Mouse (Mus musculus) hindbrain, embryonic 15.5 days (tissue): Measurements from ENCODE around the gene Sorcs2. TPM values are rescaled to one million over a fixed set of nuclear protein-coding genes. Genes with fewer than 3 reads are reported as not detected.

ENCODE experiments used
- ATAC-seq: fragments of 200-750 bp; cut with Nextera tagmentation; 2 replicates; pipeline ENCODE4 v1.8.0; 2017; ENCODE audit warnings: low read depth, moderate number of reproducible peaks, moderate TSS enrichment; ENCODE audit not compliant: low FRiP score
- H3K27ac ChIP-seq: fragments of 300-500 bp; sonication (generic); replicated peaks from 2 replicates; pipeline ENCODE4 v1.5.1; 2015; ENCODE audit warnings: mild to moderate bottlenecking, inconsistent platforms
- H3K27me3 ChIP-seq: fragments of 300-500 bp; sonication (generic); 2 replicates; pipeline ENCODE4 v1.6.1; 2015; ENCODE audit warnings: control low read depth, inconsistent platforms
- H3K36me3 ChIP-seq: fragments of 300-500 bp; sonication (generic); 2 replicates; pipeline ENCODE4 v1.6.1; 2015; ENCODE audit warnings: control low read depth, inconsistent platforms
- H3K4me1 ChIP-seq: fragments of 300-500 bp; sonication (generic); replicated peaks from 2 replicates; pipeline ENCODE4 v1.6.1; 2015; ENCODE audit warnings: control low read depth, inconsistent platforms
- H3K4me2 ChIP-seq: fragments of 300-500 bp; sonication (generic); 2 replicates; pipeline ENCODE4 v1.6.1; 2015; ENCODE audit warnings: moderate library complexity, mild to moderate bottlenecking, inconsistent platforms
- H3K4me3 ChIP-seq: fragments of 300-500 bp; sonication (generic); 2 replicates; pipeline ENCODE4 v1.5.1; 2015; ENCODE audit warnings: mild to moderate bottlenecking, inconsistent platforms
- H3K9ac ChIP-seq: fragments of 300-500 bp; sonication (generic); 2 replicates; pipeline ENCODE4 v1.6.1; 2015; ENCODE audit warnings: inconsistent platforms
- H3K9me3 ChIP-seq: fragments of 300-500 bp; sonication (generic); 2 replicates; pipeline ENCODE4 v1.6.1; 2016; ENCODE audit warnings: control low read depth, inconsistent platforms
- WGBS: fragments of 180-500 bp; shearing (Covaris S2); methylation state at CpG from one replicate; pipeline ENCODE4 v1.1.7; 2015; 5-methylcytosine and 5-hydroxymethylcytosine counted together
- polyA plus RNA-seq: library from polyadenylated mRNA; unstranded; fragments of >200 nt; fragmentation: Nextera tagmentation; extraction: Ambion mirVana; gene quantifications from 2 replicates; pipeline ENCODE4 v1.2.1, GENCODE M21; 2015

Sorcs2 gene
- polyA plus RNA-seq, 1 experiment from 2014 or later = 15.4 TPM

GRCm38 (mm10) chr5:36122987-36123386, 275.0 kb downstream of the Sorcs2 start:
- WGBS = 73% methylated on average over 10 of the region's 10 CpGs

GRCm38 (mm10) chr5:36120931-36121341, 277.0 kb downstream of the Sorcs2 start:
- WGBS = 23% methylated on average over 3 of the region's 3 CpGs
- Histone ChIP-seq H3K4me1 (peaks cover 35% of the 10 kb centered on the region), H3K9ac (no peak overlapping the region), H3K4me2 (no peak overlapping the region), H3K4me3 (no peak overlapping the region), H3K9me3 (no peaks in the 10 kb centered on the region), H3K27ac (no peak overlapping the region), H3K36me3 (no peaks in the 10 kb centered on the region), H3K27me3 (no peaks in the 10 kb centered on the region)
- no peak for ATAC-seq

More at GRCm38 (mm10) chr5:36122987-36123386, 275.0 kb downstream of the Sorcs2 start:
- no peak for ATAC-seq
- no peaks in the 10 kb centered on the region for H3K36me3 ChIP-seq
- H3K9ac ChIP-seq = no peak overlapping the region
- H3K27me3 ChIP-seq = no peaks in the 10 kb centered on the region
- H3K4me1 ChIP-seq = peaks cover 25% of the 10 kb centered on the region
- no peak overlapping the region for H3K4me3 ChIP-seq
- no peaks in the 10 kb centered on the region for H3K9me3 ChIP-seq
- no peak overlapping the region for H3K4me2 ChIP-seq
- no peak overlapping the region for H3K27ac ChIP-seq

DNA sequence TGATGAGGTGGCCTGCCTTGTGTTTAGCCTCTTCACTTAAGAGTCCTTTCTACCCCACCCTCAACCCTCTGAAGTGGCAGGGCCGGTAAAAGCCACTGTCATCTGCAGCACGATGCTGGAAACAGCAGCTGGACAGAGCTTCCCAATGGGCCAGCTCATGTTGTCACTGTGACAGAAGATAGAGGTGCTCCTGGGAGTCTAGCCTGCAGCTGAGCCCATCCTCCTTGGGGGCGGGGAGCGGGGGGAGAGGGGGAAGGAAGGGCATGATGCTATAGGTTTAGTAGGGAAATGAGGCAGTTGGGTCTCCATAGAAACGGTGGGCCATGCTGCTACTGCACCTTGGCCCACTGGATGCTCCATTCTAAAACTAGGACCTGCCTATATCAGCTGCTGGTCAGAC, 279.9 kb downstream of the Sorcs2 start:
- peaks cover 31% of the 10 kb centered on the region for H3K4me1 ChIP-seq
- ATAC-seq = 0 out of 2 replicates have a peak, but pooled peaks have one; percentile 12
- H3K9me3 ChIP-seq = no peaks in the 10 kb centered on the region
- 23% methylated on average over 5 of the region's 5 CpGs for WGBS
- no peak overlapping the region for H3K4me2 ChIP-seq
- no peaks in the 10 kb centered on the region for H3K27me3 ChIP-seq
- H3K36me3 ChIP-seq = no peaks in the 10 kb centered on the region
- H3K9ac ChIP-seq = no peak overlapping the region
- no peak overlapping the region for H3K27ac ChIP-seq
- H3K4me3 ChIP-seq = no peak overlapping the region

DNA sequence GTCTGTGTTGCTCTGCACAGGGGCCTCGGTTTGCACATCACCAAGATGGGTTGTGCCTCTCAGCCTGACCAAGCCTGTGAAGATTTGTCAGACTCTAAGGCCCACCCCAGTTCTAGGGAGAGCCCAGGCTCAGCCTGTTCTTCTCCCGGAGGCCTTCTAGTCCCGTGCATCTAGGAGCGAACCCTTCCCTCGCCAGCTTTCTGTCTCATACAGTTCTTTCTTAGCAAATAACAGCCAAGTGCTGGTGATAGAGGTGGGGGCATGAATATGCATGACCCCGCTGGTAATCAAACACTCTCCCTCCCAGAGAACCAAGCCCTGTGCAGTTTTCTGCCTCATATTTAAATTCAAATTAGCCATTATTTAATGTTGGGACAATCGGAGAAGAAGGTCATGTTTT, 282.4 kb downstream of the Sorcs2 start:
- peaks cover 31% of the 10 kb centered on the region for H3K4me1 ChIP-seq
- 28% methylated on average over 7 of the region's 7 CpGs for WGBS
- no peaks in the 10 kb centered on the region for H3K27me3 ChIP-seq
- H3K9ac ChIP-seq = no peak overlapping the region
- no peak overlapping the region for H3K27ac ChIP-seq
- H3K4me2 ChIP-seq = no peak overlapping the region
- H3K4me3 ChIP-seq = no peak overlapping the region
- no peaks in the 10 kb centered on the region for H3K36me3 ChIP-seq
- no peak for ATAC-seq
- H3K9me3 ChIP-seq = no peaks in the 10 kb centered on the region

DNA sequence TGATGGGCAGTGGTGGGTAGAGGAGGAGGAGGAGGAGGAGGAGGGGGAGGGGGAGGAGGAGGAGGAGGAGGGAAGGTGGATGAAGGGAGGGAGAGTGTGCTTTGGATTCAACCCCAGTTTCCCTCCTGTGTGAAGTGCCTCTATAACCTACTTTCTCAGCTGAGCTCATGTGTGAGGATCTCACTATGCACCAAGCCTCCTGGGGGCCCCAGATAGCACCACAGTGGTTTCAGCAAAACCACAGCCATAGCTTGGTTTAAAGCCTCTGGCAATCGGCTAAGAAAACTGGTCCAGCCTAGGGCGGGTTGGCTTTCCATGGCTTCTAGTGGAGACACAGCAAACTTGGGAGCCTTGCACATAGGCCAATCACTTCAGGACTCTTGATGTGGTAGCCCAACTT, 284.2 kb downstream of the Sorcs2 start:
- H3K4me1 ChIP-seq = peaks cover 27% of the 10 kb centered on the region

GRCm38 (mm10) chr5:36112696-36113095, 285.2 kb downstream of the Sorcs2 start:
- Histone ChIP-seq H3K36me3 (no peaks in the 10 kb centered on the region), H3K9me3 (no peaks in the 10 kb centered on the region), H3K4me2 (no peak overlapping the region), H3K4me3 (no peak overlapping the region), H3K27ac (no peak overlapping the region), H3K27me3 (no peaks in the 10 kb centered on the region), H3K4me1 (peaks cover 21% of the 10 kb centered on the region), H3K9ac (no peak overlapping the region)
- no peak for ATAC-seq
- 68% methylated on average over 6 of the region's 6 CpGs for WGBS

More for the DNA sequence above, 284.2 kb downstream of the Sorcs2 start:
- no peak overlapping the region for H3K4me2 ChIP-seq
- H3K9me3 ChIP-seq = no peaks in the 10 kb centered on the region
- no peaks in the 10 kb centered on the region for H3K27me3 ChIP-seq
- H3K4me3 ChIP-seq = no peak overlapping the region
- H3K27ac ChIP-seq = no peak overlapping the region
- H3K36me3 ChIP-seq = no peaks in the 10 kb centered on the region
- ATAC-seq = no peak
- WGBS = 90% methylated on average over 2 of the region's 2 CpGs
- H3K9ac ChIP-seq = no peak overlapping the region

DNA sequence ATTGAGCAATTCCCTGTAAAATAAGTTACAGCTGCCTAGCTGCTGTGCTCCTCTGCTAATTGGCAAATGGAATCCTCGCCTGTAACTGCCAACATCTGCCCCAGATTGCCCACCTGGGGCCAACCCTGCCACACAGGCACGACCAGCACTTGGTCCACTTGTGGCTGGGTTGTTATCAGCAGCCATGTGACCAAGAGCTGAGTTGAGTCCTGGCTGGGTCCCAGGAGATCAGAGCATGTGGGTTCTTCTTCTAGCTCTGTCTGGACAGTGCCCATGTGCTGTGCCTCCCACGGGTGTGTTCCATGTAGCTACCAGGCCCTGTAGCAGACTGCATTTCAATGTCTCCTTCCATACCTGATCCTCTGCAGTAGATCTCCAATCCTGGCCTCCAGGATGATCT, 286.4 kb downstream of the Sorcs2 start:
- ATAC-seq = no peak
- peaks cover 16% of the 10 kb centered on the region; the same call in 1 of the 2 replicates for H3K4me1 ChIP-seq
- H3K4me2 ChIP-seq = no peak overlapping the region
- H3K4me3 ChIP-seq = no peak overlapping the region
- no peaks in the 10 kb centered on the region for H3K9me3 ChIP-seq
- 58% methylated on average over 3 of the region's 3 CpGs for WGBS
- H3K27me3 ChIP-seq = no peaks in the 10 kb centered on the region
- no peaks in the 10 kb centered on the region for H3K36me3 ChIP-seq
- H3K9ac ChIP-seq = no peak overlapping the region
- H3K27ac ChIP-seq = no peak overlapping the region

DNA sequence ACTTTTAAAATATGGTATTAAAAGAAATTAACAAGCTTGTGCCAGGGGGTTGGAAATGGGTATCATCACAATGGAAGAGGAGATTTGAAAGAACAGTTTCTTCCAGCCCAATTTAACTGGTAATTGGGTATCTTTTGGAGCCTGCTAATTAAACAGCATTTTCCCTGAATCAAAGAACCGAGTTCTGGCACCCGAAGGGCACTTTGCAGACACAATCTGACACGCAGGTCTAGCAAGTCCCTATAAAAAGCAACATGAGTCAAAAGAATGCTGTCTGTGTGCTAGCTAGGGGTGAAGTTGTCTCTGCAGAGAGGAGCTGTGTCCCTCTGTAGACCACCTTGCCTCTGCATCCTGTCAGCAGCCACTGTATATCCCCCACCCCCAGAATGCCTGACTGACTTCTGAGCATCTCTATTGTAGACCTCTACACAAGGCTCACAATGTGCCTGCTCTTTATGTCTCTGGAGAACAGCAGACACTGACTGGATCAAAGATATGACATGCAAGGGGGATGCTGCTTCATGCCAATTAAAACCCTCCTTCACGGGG, 289.5 kb downstream of the Sorcs2 start:
- Histone ChIP-seq H3K36me3 (no peaks in the 10 kb centered on the region), H3K27me3 (no peaks in the 10 kb centered on the region), H3K9ac (no peak overlapping the region), H3K4me3 (no peak overlapping the region), H3K9me3 (no peaks in the 10 kb centered on the region), H3K27ac (no peak overlapping the region), H3K4me1 (peaks cover 7% of the 10 kb centered on the region; the same call in 1 of the 2 replicates), H3K4me2 (no peak overlapping the region)
- 46% methylated on average over 4 of the region's 4 CpGs for WGBS
- ATAC-seq = no peak

GRCm38 (mm10) chr5:36103483-36103882, 294.5 kb downstream of the Sorcs2 start:
- Histone ChIP-seq H3K4me3 (no peak overlapping the region), H3K27ac (no peak overlapping the region), H3K9me3 (no peaks in the 10 kb centered on the region), H3K4me1 (peaks cover 5% of the 10 kb centered on the region; the same call in 1 of the 2 replicates), H3K36me3 (no peaks in the 10 kb centered on the region), H3K4me2 (no peak overlapping the region), H3K27me3 (no peaks in the 10 kb centered on the region), H3K9ac (no peak overlapping the region)
- 92% methylated on average over 2 of the region's 2 CpGs for WGBS
- ATAC-seq = no peak

GRCm38 (mm10) chr5:36101129-36101528, 296.8 kb downstream of the Sorcs2 start:
- Histone ChIP-seq H3K27ac (no peak overlapping the region), H3K27me3 (no peaks in the 10 kb centered on the region), H3K4me1 (peaks cover 9% of the 10 kb centered on the region), H3K9ac (no peak overlapping the region), H3K4me2 (no peak overlapping the region), H3K36me3 (no peaks in the 10 kb centered on the region), H3K9me3 (no peaks in the 10 kb centered on the region), H3K4me3 (no peak overlapping the region)
- no peak for ATAC-seq
- 51% methylated on average over 10 of the region's 10 CpGs for WGBS

- no peaks in the 10 kb centered on the region for H3K36me3 ChIP-seq
- no peaks in the 10 kb centered on the region for H3K9me3 ChIP-seq
- peaks cover 13% of the 10 kb centered on the region for H3K4me1 ChIP-seq
- 57% methylated on average over 3 of the region's 3 CpGs for whole genome bisulfite sequencing
- H3K27me3 ChIP-seq = no peaks in the 10 kb centered on the region
- H3K4me2 ChIP-seq = no peak overlapping the region
- ATAC-seq = no peak
- no peak overlapping the region for H3K27ac ChIP-seq
- H3K4me3 ChIP-seq = no peak overlapping the region
- H3K9ac ChIP-seq = no peak overlapping the region
These were observed 297.5 kb downstream of the Sorcs2 start for GRCm38 (mm10) chr5:36100488-36100887.

GRCm38 (mm10) chr5:36099662-36100061, 298.3 kb downstream of the Sorcs2 start:
- H3K36me3 ChIP-seq = no peaks in the 10 kb centered on the region
- H3K4me3 ChIP-seq = no peak overlapping the region
- H3K4me1 ChIP-seq = peaks cover 13% of the 10 kb centered on the region
- ATAC-seq = no peak
- H3K27me3 ChIP-seq = no peaks in the 10 kb centered on the region
- H3K27ac ChIP-seq = no peak overlapping the region
- H3K4me2 ChIP-seq = no peak overlapping the region
- H3K9me3 ChIP-seq = no peaks in the 10 kb centered on the region
- no peak overlapping the region for H3K9ac ChIP-seq
- WGBS = 45% methylated on average over 4 of the region's 4 CpGs

GRCm38 (mm10) chr5:36096046-36096445, 301.9 kb downstream of the Sorcs2 start:
- Histone ChIP-seq H3K27ac (no peak overlapping the region), H3K9ac (no peak overlapping the region), H3K4me1 (peaks cover 13% of the 10 kb centered on the region), H3K36me3 (no peaks in the 10 kb centered on the region), H3K4me2 (no peak overlapping the region), H3K27me3 (no peaks in the 10 kb centered on the region), H3K4me3 (no peak overlapping the region), H3K9me3 (no peaks in the 10 kb centered on the region)
- 63% methylated on average over 8 of the region's 8 CpGs for WGBS
- no peak for ATAC-seq
